Mouse (Mus musculus) limb, embryonic 12.5 days (tissue): ENCODE measurements at regions not wholly inside any gene's neighbourhood (a gene's known extent, or its start where the extent isn't known, plus 50 kb on each side); places are given as distances from the start of the nearest gene placed in this dataset.

ENCODE experiments used
- ATAC-seq: fragments of 200-750 bp; cut with Nextera tagmentation; 2 replicates; pipeline ENCODE4 v1.8.0; 2017; ENCODE audit warnings: low read depth, moderate TSS enrichment; ENCODE audit not compliant: insufficient number of reproducible peaks, insufficient read depth, low FRiP score, low TSS enrichment
- H3K27ac ChIP-seq: fragments of 300-500 bp; sonication (generic); 2 replicates; pipeline ENCODE4 v1.5.1; 2016; ENCODE audit warnings: mild to moderate bottlenecking, moderate library complexity
- H3K27me3 ChIP-seq: fragments of 300-500 bp; sonication (generic); 2 replicates; pipeline ENCODE4 v1.6.1; 2016; ENCODE audit warnings: mild to moderate bottlenecking, moderate library complexity
- H3K36me3 ChIP-seq: fragments of 300-500 bp; sonication (generic); 2 replicates; pipeline ENCODE4 v1.6.1; 2016; ENCODE audit warnings: mild to moderate bottlenecking, moderate library complexity
- H3K4me1 ChIP-seq: fragments of 300-500 bp; sonication (generic); replicated peaks from 2 replicates; pipeline ENCODE4 v1.6.1; 2016
- H3K4me2 ChIP-seq: fragments of 300-500 bp; sonication (generic); 2 replicates; pipeline ENCODE4 v1.6.1; 2016; ENCODE audit warnings: mild to moderate bottlenecking, moderate library complexity
- H3K4me3 ChIP-seq: fragments of 300-500 bp; sonication (generic); replicated peaks from 2 replicates; pipeline ENCODE4 v1.5.1; 2016; ENCODE audit warnings: mild to moderate bottlenecking
- H3K9ac ChIP-seq: fragments of 300-500 bp; sonication (generic); replicated peaks from 2 replicates; pipeline ENCODE4 v1.6.1; 2016; ENCODE audit warnings: mild to moderate bottlenecking, moderate library complexity
- H3K9me3 ChIP-seq: fragments of 300-500 bp; sonication (generic); 2 replicates; pipeline ENCODE4 v1.6.1; 2016; ENCODE audit warnings: mild to moderate bottlenecking, moderate library complexity
- WGBS: fragments of 180-500 bp; shearing (Covaris S2); methylation state at CpG from one replicate; pipeline ENCODE4 v1.1.7; 2016; 5-methylcytosine and 5-hydroxymethylcytosine counted together

- Histone ChIP-seq H3K4me3 (no peak overlapping the region), H3K27ac (no peak overlapping the region), H3K4me2 (no peak overlapping the region), H3K9ac (no peak overlapping the region), H3K36me3 (no peaks in the 10 kb centered on the region), H3K4me1 (no peaks in the 10 kb centered on the region), H3K27me3 (no peaks in the 10 kb centered on the region), H3K9me3 (no peaks in the 10 kb centered on the region)
- 86% methylated on average over 5 of the region's 5 CpGs for WGBS
- no peak for ATAC-seq
These were observed 102.5 kb downstream of the Uchl5 start for GRCm38 (mm10) chr1:143879622-143880021.

GRCm38 (mm10) chr1:143878266-143878665 lies 101.2 kb downstream of the Uchl5 start:
- Histone ChIP-seq H3K4me1 (no peaks in the 10 kb centered on the region), H3K9ac (no peak overlapping the region), H3K27ac (no peak overlapping the region), H3K9me3 (no peaks in the 10 kb centered on the region), H3K27me3 (no peaks in the 10 kb centered on the region), H3K4me3 (no peak overlapping the region), H3K36me3 (no peaks in the 10 kb centered on the region), H3K4me2 (no peak overlapping the region)
- WGBS, result 53% methylated on average over 2 of the region's 2 CpGs
- no peak for ATAC-seq

GRCm38 (mm10) chr1:143860319-143860718 lies 83.2 kb downstream of the Uchl5 start:
- ATAC-seq, result no peak
- no peaks in the 10 kb centered on the region for H3K9me3 ChIP-seq
- H3K36me3 ChIP-seq, result no peaks in the 10 kb centered on the region
- H3K27me3 ChIP-seq, result no peaks in the 10 kb centered on the region
- no peak overlapping the region for H3K27ac ChIP-seq
- H3K4me2 ChIP-seq, result no peak overlapping the region
- 70% methylated on average over 10 of the region's 10 CpGs for WGBS
- H3K4me3 ChIP-seq, result no peak overlapping the region
- no peak overlapping the region for H3K9ac ChIP-seq
- H3K4me1 ChIP-seq, result no peaks in the 10 kb centered on the region

GRCm38 (mm10) chr1:143858532-143858931 lies 81.5 kb downstream of the Uchl5 start:
- no peak overlapping the region for H3K27ac ChIP-seq
- H3K36me3 ChIP-seq, result no peaks in the 10 kb centered on the region
- no peak overlapping the region for H3K4me2 ChIP-seq
- no peak overlapping the region for H3K9ac ChIP-seq
- H3K4me1 ChIP-seq, result 0 out of 2 replicates have a peak, but pooled peaks cover 3% of the 10 kb centered on the region
- H3K9me3 ChIP-seq, result no peaks in the 10 kb centered on the region
- ATAC-seq, result no peak
- H3K27me3 ChIP-seq, result no peaks in the 10 kb centered on the region
- no peak overlapping the region for H3K4me3 ChIP-seq
